Mouse (Mus musculus) splenic B cell, adult 2 months (primary cell): ENCODE measurements around the gene Vwc2.

Experiments
- DNase-seq: peaks from one replicate; pipeline ENCODE4 v3.0.0-alpha.2; 2011; ENCODE audit warnings: low read depth, low spot score
- H3K27me3 ChIP-seq: 2 replicates; pipeline ENCODE4 v1.6.1; 2012; ENCODE audit warnings: mild to moderate bottlenecking, low read length, moderate library complexity, mixed read lengths; ENCODE audit not compliant: control insufficient read depth, poor library complexity, insufficient read depth, severe bottlenecking
- H3K36me3 ChIP-seq: 2 replicates; pipeline ENCODE4 v1.6.1; 2012; ENCODE audit warnings: mild to moderate bottlenecking, low read length, moderate library complexity, mixed read lengths; ENCODE audit not compliant: control insufficient read depth, poor library complexity, insufficient read depth, severe bottlenecking

Vwc2 gene

DNA sequence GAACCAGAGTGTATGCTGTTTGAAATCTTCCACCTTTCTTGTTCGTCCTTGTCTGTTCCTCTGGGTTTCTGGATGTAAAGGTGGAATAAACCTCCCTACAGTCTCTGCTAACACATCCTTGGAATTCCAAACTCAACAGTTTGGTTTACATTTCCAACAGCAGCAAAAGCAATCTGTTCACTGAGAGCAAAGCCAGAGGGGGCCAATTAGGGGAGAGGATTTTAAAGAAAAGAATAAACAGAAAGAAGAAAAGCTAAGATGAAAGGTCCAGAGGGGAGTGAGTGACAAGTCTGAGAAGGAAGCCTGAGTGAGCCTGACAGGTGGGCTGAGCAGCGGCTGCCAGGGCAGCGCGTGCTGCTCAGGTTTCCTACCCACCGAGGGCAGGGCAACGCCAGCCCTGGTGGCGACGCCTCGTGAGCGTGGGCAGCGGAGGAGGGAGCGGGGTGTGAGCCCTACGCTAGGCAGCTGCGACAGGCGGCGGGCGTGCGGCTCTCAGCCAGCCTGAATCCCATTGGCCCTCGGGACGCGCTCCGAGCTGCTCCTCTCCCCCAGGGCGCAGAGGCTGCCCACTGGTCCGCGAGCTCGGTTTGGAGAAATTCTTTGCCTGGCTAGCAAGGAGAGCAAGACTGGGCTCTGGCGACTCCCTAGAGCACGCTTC, at the start of gene Vwc2:
TSS of gene Vwc2 (plus strand) at position 648 of the 658 bp plus-strand sequence.
- DNase-seq: no peak
- H3K36me3 ChIP-seq: no peaks in the 10 kb centered on the region
- no peaks in the 10 kb centered on the region; the same call in 1 of the 2 replicates for H3K27me3 ChIP-seq

DNA sequence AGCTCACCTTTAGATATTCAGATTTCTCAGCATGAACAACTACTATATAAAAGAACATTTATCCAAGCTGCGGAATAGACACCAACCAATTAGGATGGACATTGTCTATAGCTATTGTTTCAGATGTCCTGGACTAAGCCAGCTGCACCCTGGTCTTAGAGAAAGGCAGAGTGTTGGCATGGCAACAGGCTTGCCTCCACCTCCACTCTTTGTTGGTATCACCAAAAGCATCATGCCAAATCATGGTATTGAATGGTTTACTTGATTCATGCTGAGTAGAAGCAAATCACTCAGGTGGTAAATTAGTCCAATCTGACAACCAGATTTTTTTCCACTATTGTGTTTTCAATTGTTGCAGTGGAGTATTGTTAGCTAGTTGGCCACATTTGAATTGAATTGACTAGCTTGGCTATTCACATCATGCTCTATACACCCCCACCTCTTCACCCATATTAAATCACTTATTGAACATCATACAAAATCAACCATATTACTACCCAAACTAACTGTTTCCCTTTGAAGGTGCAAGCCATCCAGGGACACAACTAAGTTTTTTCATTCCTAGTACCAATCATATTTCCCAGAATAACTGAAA, 25.8 kb upstream of the Vwc2 start:
- Histone ChIP-seq H3K27me3 (no peaks in the 10 kb centered on the region), H3K36me3 (no peaks in the 10 kb centered on the region)
- no peak for DNase-seq

DNA sequence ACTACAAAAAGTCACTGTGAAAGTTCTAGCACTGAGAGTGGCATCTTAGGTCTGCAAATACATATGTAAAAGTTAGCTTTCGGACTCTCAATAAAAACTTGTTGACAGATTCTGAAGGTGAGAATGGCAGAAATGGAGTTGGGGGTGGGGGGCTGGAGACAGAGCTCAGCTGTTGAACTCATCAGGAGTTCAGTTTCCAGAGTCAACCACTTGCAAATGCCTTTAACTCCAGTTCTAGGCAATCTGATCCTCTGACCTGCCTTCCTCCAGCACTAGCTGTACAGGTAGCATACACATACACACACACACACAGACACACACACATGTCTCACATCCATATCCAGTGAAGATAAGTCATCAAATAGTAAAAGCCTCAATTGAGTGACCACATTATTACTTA, 16.4 kb upstream of the Vwc2 start:
- Histone ChIP-seq H3K36me3 (no peaks in the 10 kb centered on the region), H3K27me3 (no peaks in the 10 kb centered on the region)
- no peak for DNase-seq

DNA sequence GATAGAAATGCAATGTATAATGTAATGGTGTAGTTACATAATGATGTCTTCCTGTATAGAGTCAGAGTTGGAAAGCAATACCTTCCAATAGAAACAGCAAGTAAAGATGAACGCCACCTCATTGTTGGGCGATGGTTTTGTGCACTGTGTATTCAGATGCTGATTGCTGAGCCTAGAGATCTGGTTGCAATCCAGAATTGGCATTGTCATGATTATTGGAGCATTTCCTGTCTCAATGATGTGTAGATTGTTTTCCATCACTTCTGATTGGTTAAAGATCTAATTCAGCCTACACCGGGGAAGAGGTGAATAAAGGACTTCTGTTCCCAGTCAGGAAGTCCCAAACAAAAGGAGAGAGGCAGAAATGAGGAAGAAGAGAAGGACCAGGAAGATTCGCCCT, 15.7 kb upstream of the Vwc2 start:
- H3K27me3 ChIP-seq: no peaks in the 10 kb centered on the region
- no peaks in the 10 kb centered on the region for H3K36me3 ChIP-seq
- DNase-seq: no peak

DNA sequence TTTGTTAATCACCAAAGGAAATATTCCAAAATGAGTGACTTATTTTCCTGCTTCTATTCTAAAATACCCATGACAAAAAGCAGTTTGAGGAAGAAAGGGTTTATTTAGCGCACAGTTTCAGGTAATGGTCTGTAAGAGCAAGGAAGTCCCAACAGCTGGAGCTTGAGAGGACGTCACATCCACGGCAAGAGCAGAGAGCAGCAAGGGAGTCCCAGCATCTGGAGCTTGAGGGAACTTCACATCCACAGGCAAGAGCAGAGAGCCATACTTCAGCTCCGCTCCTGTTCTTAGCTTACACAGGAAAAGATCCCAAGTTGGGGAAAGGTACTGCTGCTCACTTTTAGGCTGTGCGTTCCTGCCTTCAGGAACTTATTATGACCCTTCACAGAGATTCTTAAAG, 15.0 kb upstream of the Vwc2 start:
- no peaks in the 10 kb centered on the region for H3K27me3 ChIP-seq
- DNase-seq: no peak
- no peaks in the 10 kb centered on the region for H3K36me3 ChIP-seq

DNA sequence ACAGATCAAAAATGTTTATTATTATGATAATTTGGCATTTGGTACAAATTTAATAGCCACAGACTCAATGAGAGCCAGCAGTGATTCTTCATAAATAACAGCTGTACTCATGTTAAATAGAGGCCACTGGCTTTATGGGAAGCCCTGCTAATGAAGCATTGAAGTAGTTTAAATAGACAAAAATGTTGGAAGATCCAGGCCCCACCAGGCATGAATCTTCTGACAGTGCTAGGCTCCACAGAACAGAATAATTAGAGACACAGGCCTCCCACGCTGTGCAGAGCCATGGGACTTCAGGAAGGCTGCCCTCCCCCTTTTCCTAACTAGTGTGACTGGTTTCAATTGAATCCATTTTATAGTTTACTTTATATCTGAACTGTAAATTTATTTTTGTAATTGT, 11.8 kb upstream of the Vwc2 start:
- Histone ChIP-seq H3K27me3 (no peaks in the 10 kb centered on the region), H3K36me3 (no peaks in the 10 kb centered on the region)
- DNase-seq: no peak

DNA sequence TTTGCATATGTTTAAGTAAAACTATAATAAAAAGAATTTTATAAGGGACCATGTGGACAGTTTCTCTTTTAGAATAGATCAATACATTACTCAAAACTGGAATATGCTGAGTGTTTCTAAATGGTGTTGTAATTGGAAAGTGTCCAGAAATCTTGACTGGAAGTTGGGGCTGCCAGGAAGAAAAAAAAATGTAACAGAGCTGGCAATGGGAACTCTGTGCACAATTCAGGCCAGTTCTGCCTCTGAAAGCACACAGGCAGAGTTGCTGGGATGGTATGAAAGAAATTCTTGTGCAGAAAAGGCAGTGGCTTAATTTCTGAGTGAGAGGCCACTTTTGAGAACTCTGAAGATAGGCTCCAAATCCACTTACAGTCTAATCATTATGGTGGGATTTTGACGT, 11.4 kb upstream of the Vwc2 start:
- H3K27me3 ChIP-seq: no peaks in the 10 kb centered on the region
- DNase-seq: no peak
- H3K36me3 ChIP-seq: no peaks in the 10 kb centered on the region

DNA sequence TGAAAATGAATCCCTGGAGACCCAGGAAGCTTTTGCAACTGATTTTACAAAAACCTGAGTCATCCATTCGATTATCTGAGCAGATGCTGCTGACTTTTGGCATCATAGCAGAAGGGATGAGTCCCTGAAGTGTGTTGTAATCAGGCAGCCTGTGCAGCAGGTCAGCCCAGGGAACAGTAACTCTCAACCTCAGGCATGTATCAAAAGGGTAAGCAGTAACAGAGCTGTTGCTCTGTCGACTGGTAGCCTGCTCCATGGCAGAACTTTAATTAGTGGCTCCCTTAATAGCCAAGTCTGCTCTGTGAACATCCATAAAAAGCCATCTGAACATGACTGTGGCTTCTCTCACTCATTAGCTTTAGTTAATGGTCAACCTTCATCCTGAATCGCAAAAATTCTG, 5.1 kb upstream of the Vwc2 start:
- no peaks in the 10 kb centered on the region for H3K27me3 ChIP-seq
- no peaks in the 10 kb centered on the region for H3K36me3 ChIP-seq
- no peak for DNase-seq

DNA sequence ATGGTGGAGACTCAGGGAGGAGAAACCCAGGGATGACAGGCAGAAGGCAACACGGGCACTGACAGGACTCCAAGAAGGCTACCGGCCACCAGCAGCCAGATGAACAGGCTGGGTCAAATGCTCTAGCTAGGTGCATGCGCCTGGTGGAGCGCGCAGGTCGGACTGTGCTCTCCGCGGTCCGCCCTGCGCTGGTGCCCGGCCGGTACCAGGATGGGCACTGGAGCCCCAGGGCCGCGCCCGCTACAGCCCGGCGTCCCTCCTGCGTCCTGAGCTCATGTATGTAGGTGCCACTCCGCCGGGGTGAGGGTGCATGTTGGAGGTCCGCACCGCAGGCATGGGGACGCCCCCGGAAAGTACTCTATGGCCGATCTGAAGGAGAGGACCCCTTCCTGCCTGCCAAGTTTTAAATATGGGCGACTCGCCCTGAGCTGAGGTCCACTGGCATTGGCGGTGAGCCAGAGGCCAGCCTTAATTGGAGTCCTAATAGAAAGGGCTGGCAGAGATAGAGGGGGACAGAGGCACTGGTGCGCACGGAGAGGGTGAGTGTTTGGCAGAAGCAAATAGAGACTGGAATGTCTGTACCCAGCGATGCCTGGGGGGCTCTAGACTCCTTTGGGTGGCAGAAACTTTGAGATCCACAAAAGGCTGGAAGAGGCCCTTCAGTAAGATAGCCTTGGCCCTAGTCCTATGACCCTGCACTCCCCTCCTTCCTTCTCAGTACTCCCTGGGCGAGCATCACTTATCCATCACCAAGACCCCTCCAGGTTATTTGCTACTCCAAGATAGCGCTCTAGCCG, 409 bp downstream of the Vwc2 start:
- no peaks in the 10 kb centered on the region; the same call in 1 of the 2 replicates for H3K27me3 ChIP-seq

DNA sequence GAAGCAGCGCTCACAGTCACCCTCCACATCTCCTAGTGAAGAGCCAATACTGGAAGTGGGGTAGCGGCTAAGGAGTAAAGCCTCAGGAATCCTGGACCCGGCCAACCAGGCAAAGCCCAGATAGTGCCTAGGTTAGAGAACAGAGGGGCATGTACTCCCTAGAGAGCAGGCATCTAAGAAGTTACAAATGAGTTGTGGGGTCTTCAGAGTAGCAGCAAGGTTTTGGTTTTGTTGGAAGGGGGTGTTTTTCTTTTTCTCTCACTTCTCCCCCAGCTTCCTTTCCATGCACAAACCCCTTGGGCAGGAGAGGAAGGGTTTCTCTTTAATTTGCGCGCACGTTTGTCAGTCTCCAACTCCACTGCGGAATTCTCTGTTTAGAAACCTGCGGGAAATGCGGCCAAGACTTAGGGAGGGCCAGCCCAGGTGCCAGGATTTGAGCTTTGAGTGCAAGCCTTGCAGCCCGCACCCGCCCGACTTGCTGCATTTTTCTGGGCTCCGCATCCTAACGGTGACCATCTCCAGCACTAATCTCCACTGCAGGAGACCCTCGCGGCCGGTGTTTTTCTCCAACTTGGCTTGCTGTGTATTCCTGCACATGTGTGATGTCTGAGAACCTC, 1.1 kb downstream of the Vwc2 start:
- no peaks in the 10 kb centered on the region for H3K36me3 ChIP-seq
- DNase-seq: no peak
- H3K27me3 ChIP-seq: no peaks in the 10 kb centered on the region; the same call in 1 of the 2 replicates

More for the DNA sequence above, 409 bp downstream of the Vwc2 start:
- no peak for DNase-seq
- H3K36me3 ChIP-seq: no peaks in the 10 kb centered on the region

DNA sequence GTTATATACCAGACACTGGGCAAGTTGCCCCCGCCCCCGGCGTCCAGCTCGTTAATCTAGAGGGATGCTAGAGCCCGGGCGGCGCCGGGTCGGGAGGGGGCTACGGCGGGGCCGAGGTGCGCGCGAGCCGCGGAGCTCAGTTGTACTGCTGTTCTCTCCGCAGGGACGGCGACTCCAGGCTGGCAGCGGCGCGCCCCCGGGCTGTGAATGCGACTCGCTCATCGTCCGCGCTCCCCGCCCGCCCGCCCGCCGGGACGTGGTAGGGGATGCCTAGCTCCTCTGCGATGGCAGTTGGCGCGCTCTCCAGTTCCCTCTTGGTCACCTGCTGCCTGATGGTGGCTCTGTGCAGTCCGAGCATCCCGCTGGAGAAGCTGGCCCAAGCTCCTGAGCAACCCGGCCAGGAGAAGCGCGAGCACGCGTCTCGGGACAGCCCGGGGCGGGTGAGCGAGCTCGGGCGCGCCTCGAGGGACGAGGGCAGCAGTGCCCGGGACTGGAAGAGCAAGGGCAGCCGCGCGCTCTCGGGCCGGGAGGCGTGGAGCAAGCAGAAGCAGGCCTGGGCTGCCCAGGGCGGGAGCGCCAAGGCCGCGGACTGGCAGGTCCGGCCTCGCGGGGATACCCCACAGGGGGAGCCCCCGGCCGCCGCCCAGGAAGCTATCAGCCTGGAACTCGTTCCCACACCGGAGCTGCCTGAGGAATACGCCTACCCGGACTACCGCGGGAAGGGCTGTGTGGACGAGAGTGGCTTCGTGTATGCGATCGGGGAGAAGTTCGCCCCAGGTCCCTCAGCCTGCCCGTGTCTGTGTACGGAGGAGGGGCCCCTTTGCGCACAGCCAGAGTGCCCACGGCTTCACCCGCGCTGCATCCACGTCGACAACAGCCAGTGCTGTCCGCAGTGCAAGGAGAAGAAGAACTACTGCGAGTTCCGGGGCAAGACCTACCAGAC, 1.9 kb downstream of the Vwc2 start:
- no peak for DNase-seq
- Histone ChIP-seq H3K27me3 (no peaks in the 10 kb centered on the region; the same call in 1 of the 2 replicates), H3K36me3 (no peaks in the 10 kb centered on the region)

DNA sequence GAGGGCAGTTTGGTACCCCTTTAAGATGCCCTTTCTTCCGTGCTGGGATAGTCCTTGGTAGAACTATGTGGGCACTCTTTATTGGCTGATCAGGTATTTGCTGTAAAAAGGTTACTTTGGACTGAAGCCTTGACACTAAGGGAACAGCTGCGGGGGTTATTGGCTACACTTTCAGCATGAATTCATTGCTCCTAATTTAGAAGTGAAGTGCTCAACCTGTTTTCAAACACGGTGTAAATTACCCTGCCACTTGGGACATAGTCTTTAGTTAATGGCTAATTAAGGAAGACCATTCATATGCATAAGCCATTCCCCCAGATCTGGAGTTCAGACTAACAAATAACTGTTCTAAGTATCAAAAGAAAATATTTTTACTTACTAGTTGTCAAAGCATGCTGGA, 2.7 kb downstream of the Vwc2 start:
- Histone ChIP-seq H3K27me3 (no peaks in the 10 kb centered on the region; the same call in 1 of the 2 replicates), H3K36me3 (no peaks in the 10 kb centered on the region)
- no peak for DNase-seq

DNA sequence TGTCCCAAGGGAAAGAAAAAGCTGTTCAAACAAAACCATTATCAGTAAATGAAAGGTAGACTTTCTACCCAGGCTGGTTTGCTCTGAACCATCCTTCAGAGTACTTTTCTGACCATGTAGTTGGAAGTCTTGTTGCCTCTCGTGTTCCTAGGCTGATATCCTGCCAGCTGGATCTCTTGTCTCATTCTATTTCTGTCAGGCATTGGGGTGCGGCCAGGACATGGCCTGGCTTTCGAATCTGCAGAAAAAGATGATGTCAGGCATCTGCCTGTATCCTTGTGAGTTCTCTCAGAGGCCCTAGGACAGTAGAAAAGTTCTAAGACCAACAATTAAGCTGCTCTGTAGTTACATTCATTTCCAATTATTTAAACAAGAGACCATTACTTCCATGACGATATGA, 8.8 kb downstream of the Vwc2 start:
- DNase-seq: no peak
- H3K36me3 ChIP-seq: no peaks in the 10 kb centered on the region
- H3K27me3 ChIP-seq: no peaks in the 10 kb centered on the region

DNA sequence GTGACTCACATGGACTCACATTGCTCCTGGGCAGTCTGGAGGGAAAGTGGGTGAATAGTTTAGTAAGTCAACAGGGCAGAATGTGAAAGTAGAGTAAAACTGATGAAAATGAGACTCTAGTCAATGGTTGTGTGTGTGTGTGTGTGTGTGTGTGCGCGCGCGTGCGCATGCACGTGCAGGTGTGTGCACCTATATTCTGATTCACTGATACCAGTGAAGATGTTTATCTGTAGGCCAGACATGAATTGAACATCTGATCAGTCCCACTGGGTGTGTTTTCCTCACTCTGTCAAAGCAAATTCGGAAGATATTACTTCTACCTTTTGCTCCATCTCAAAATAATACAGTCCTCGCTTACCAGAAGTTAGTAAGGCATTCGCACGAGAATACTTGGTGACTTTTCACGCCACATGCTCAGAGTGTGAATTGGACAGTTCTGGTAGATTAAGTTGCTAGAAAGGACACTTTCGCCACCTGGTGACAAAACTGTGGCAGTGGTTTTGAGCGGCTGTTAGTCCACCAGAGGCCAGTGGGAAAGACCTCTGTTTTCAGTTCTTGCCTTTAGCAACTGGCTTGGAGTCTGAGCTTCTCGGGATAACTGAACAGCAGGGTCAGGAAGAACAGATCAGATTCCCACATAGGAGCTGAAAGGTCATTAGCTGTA, 17.5 kb downstream of the Vwc2 start:
- no peak for DNase-seq
- Histone ChIP-seq H3K36me3 (no peaks in the 10 kb centered on the region), H3K27me3 (no peaks in the 10 kb centered on the region)
